Mouse (Mus musculus): ENCODE measurements around the gene Ikzf4. TPM values are rescaled to one million over a fixed set of nuclear protein-coding genes. Genes with fewer than 3 reads are reported as not detected.

Gene Ikzf4
- total and polyA plus RNA-seq, 2 experiments from 2014 or later: 17.9 to 26.2 TPM

GRCm38 (mm10) chr10:128662465-128662864, 16.7 kb upstream of the Ikzf4 start:
- Histone ChIP-seq H3K27ac (ENCODE audit: low read depth, low read length) (no peak overlapping the region), H3K9me3 (ENCODE audit: low read length) (no peaks in the 10 kb centered on the region), H3K4me2 (ENCODE audit: low read depth, low read length, poor library complexity, severe bottlenecking) (no peak overlapping the region), H3K27me3 (ENCODE audit: insufficient read depth, low read length) (no peaks in the 10 kb centered on the region), H3K4me3 (ENCODE audit: low read depth, low read length) (no peak overlapping the region), H3K36me3 (ENCODE audit: insufficient read depth, low read length) (0 out of 2 replicates have a peak, but pooled peaks cover 3% of the 10 kb centered on the region), H3K9ac (replicated peaks; ENCODE audit: low read length, poor library complexity, severe bottlenecking) (no peak overlapping the region), H3K4me1 (ENCODE audit: insufficient read depth, low read length) (no peaks in the 10 kb centered on the region)
- no peak for ATAC-seq (ENCODE audit: low FRiP score)
- no peak for DNase-seq (ENCODE audit: low spot score)
- TF ChIP-seq CTCF (IDR thresholded peaks at IDR 0.05): no peak

- 56% methylated on average over 9 of the region's 9 CpGs for WGBS
- H3K9me3 ChIP-seq (ENCODE audit: low read length): no peaks in the 10 kb centered on the region
- no peak overlapping the region for H3K27ac ChIP-seq (ENCODE audit: low read depth, low read length)
- 0 out of 2 replicates have a peak, but pooled peaks cover 3% of the 10 kb centered on the region for H3K36me3 ChIP-seq (ENCODE audit: insufficient read depth, low read length)
- H3K4me1 ChIP-seq (ENCODE audit: insufficient read depth, low read length): no peaks in the 10 kb centered on the region
- DNase-seq (ENCODE audit: low spot score) (no peak), ATAC-seq (ENCODE audit: low FRiP score) (no peak)
- H3K4me2 ChIP-seq (ENCODE audit: low read depth, low read length, poor library complexity, severe bottlenecking): no peak overlapping the region
- H3K4me3 ChIP-seq (ENCODE audit: low read depth, low read length): no peak overlapping the region
- no peaks in the 10 kb centered on the region for H3K27me3 ChIP-seq (ENCODE audit: insufficient read depth, low read length)
- no peak for TF ChIP-seq CTCF (IDR thresholded peaks at IDR 0.05)
- no peak overlapping the region for H3K9ac ChIP-seq (replicated peaks; ENCODE audit: low read length, poor library complexity, severe bottlenecking)
Measured at GRCm38 (mm10) chr10:128659490-128659889, 13.7 kb upstream of the Ikzf4 start.

- Histone ChIP-seq H3K27me3 (ENCODE audit: insufficient read depth, low read length) (no peaks in the 10 kb centered on the region), H3K9ac (replicated peaks; ENCODE audit: low read length, poor library complexity, severe bottlenecking) (no peak overlapping the region), H3K4me2 (ENCODE audit: low read depth, low read length, poor library complexity, severe bottlenecking) (no peak overlapping the region), H3K27ac (ENCODE audit: low read depth, low read length) (no peak overlapping the region), H3K9me3 (ENCODE audit: low read length) (no peaks in the 10 kb centered on the region), H3K4me1 (ENCODE audit: insufficient read depth, low read length) (no peaks in the 10 kb centered on the region), H3K4me3 (ENCODE audit: low read depth, low read length) (no peak overlapping the region), H3K36me3 (ENCODE audit: insufficient read depth, low read length) (0 out of 2 replicates have a peak, but pooled peaks cover 3% of the 10 kb centered on the region)
- ATAC-seq (ENCODE audit: low FRiP score): no peak
- 61% methylated on average over 9 of the region's 9 CpGs for WGBS
- no peak for DNase-seq (ENCODE audit: low spot score)
- TF ChIP-seq CTCF (IDR thresholded peaks at IDR 0.05): no peak
Measured at GRCm38 (mm10) chr10:128657844-128658243, 12.1 kb upstream of the Ikzf4 start.

- no peak for ATAC-seq (ENCODE audit: low FRiP score)
- H3K36me3 ChIP-seq (ENCODE audit: insufficient read depth, low read length): 0 out of 2 replicates have a peak, but pooled peaks cover 3% of the 10 kb centered on the region
- no peaks in the 10 kb centered on the region for H3K9me3 ChIP-seq (ENCODE audit: low read length)
- H3K27me3 ChIP-seq (ENCODE audit: insufficient read depth, low read length): no peaks in the 10 kb centered on the region
- TF ChIP-seq CTCF (IDR thresholded peaks at IDR 0.05): no peak
- no peak overlapping the region for H3K4me3 ChIP-seq (ENCODE audit: low read depth, low read length)
- H3K4me2 ChIP-seq (ENCODE audit: low read depth, low read length, poor library complexity, severe bottlenecking): no peak overlapping the region
- no peak overlapping the region for H3K27ac ChIP-seq (ENCODE audit: low read depth, low read length)
- no peaks in the 10 kb centered on the region for H3K4me1 ChIP-seq (ENCODE audit: insufficient read depth, low read length)
- DNase-seq (ENCODE audit: low spot score): no peak
- H3K9ac ChIP-seq (replicated peaks; ENCODE audit: low read length, poor library complexity, severe bottlenecking): no peak overlapping the region
- WGBS: 85% methylated on average over 1 of the region's 1 CpGs
Measured at GRCm38 (mm10) chr10:128656731-128657130, 10.9 kb upstream of the Ikzf4 start.

- no peak for TF ChIP-seq CTCF (IDR thresholded peaks at IDR 0.05)
- Histone ChIP-seq H3K27me3 (ENCODE audit: insufficient read depth, low read length) (no peaks in the 10 kb centered on the region), H3K4me1 (ENCODE audit: insufficient read depth, low read length) (no peaks in the 10 kb centered on the region), H3K4me3 (ENCODE audit: low read depth, low read length) (no peak overlapping the region), H3K9me3 (ENCODE audit: low read length) (no peaks in the 10 kb centered on the region), H3K27ac (ENCODE audit: low read depth, low read length) (no peak overlapping the region), H3K36me3 (ENCODE audit: insufficient read depth, low read length) (0 out of 2 replicates have a peak, but pooled peaks cover 3% of the 10 kb centered on the region), H3K9ac (replicated peaks; ENCODE audit: low read length, poor library complexity, severe bottlenecking) (no peak overlapping the region), H3K4me2 (ENCODE audit: low read depth, low read length, poor library complexity, severe bottlenecking) (no peak overlapping the region)
- ATAC-seq (ENCODE audit: low FRiP score): no peak
- WGBS: 96% methylated on average over 3 of the region's 3 CpGs
- DNase-seq (ENCODE audit: low spot score): no peak
Measured at GRCm38 (mm10) chr10:128655254-128655653, 9.5 kb upstream of the Ikzf4 start.

- no peaks in the 10 kb centered on the region for H3K4me1 ChIP-seq (ENCODE audit: insufficient read depth, low read length)
- ATAC-seq (ENCODE audit: low FRiP score) (no peak), DNase-seq (ENCODE audit: low spot score) (no peak)
- WGBS: 77% methylated on average over 4 of the region's 4 CpGs
- no peak overlapping the region for H3K4me3 ChIP-seq (ENCODE audit: low read depth, low read length)
- no peak overlapping the region for H3K27ac ChIP-seq (ENCODE audit: low read depth, low read length)
- H3K9ac ChIP-seq (replicated peaks; ENCODE audit: low read length, poor library complexity, severe bottlenecking): no peak overlapping the region
- no peaks in the 10 kb centered on the region for H3K9me3 ChIP-seq (ENCODE audit: low read length)
- no peaks in the 10 kb centered on the region for H3K27me3 ChIP-seq (ENCODE audit: insufficient read depth, low read length)
- no peak overlapping the region for H3K4me2 ChIP-seq (ENCODE audit: low read depth, low read length, poor library complexity, severe bottlenecking)
- H3K36me3 ChIP-seq (ENCODE audit: insufficient read depth, low read length): no peaks in the 10 kb centered on the region
- TF ChIP-seq CTCF (IDR thresholded peaks at IDR 0.05): no peak
Measured at GRCm38 (mm10) chr10:128653866-128654265, 8.1 kb upstream of the Ikzf4 start.
